Mouse (Mus musculus) liver, adult (tissue): ENCODE data around the gene Prss16.

Source experiments
- GATA4 ChIP-seq: IDR thresholded peaks from 2 replicates; pipeline ENCODE4 v1.6.1; 2014; ENCODE audit warnings: mild to moderate bottlenecking, low read length; ENCODE audit not compliant: insufficient replicate concordance

The Prss16 gene

GRCm38 (mm10) chr13:22026058-22027031 is 16.8 kb upstream of the Prss16 start:
- TF ChIP-seq GATA4: no peak

- no peak for TF ChIP-seq GATA4
These were observed 12.7 kb upstream of the Prss16 start for GRCm38 (mm10) chr13:22022241-22022640.

- TF ChIP-seq GATA4: no peak
These were observed 12.0 kb upstream of the Prss16 start for GRCm38 (mm10) chr13:22021581-22021980.

- no peak for TF ChIP-seq GATA4
These were observed 11.4 kb upstream of the Prss16 start for GRCm38 (mm10) chr13:22020901-22021339.

DNA sequence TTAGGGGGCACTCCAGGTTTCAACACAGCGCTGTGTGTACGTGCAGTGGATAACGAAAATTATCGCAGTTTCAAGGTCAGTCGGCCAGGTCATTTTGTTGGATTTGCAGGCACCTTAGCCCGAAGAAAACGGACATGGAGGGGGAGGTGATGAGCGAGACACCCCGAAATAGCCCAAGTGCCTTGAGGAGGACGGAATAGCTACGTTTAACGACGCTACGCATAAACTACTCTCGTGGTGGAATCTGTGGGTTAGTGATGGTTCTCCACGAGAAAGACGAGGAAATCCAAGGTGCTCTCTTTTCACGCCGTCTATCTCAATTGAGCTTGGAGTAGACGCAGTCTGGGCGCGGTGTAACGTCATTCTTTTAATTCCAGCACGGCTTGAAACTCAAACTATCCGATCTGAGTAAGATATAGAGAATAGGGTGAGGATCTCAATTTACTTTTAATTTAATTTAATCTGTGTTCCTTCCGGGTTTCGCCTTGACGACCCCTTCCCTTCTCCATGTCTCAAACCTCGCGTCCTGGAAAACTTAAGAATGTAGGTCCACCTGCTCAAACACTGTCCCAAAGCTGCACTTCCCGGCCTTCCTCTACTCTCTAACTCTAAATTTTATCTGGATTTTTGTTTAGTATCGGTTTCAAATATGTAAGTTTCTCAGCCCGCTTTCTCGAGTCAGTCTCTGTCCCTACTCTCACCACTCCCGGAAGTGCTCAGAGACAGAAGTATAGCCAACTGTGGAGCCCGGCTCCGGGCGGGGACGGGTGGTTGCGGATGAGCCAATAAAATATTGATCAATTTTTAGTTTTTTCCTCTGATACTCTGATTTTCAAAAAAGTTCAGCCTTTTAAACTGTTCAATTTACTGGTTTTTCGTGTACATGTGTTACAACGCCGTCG is 10.6 kb upstream of the Prss16 start:
- TF ChIP-seq GATA4: no peak

- TF ChIP-seq GATA4: no peak
These were observed 6.2 kb upstream of the Prss16 start for GRCm38 (mm10) chr13:22015479-22016450.

- TF ChIP-seq GATA4: no peak
These were observed 4.9 kb upstream of the Prss16 start for GRCm38 (mm10) chr13:22014411-22014845.

DNA sequence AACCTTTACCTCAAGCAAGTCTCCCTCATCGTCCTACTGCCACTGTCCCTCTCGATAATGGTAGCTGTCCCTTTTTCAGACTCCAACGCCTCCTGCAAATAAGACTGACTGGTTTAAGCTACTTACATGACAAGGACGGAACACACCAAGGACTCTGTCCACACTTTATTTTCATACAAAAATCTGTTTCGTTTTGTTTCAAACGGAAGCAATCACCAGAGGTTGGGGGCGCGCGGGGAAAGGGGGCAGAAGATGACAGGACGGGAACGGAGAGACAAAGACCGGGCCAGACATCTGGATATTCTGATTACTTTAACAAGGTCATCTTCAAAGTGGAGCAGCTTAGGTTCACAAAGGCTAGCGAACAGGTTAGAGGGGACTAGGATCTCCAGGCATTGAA is 4.2 kb upstream of the Prss16 start:
- no peak for TF ChIP-seq GATA4

- TF ChIP-seq GATA4: no peak
These were observed 835 bp downstream of the Prss16 start for GRCm38 (mm10) chr13:22008707-22009106.

GRCm38 (mm10) chr13:22007872-22008271 is 1.7 kb downstream of the Prss16 start:
- TF ChIP-seq GATA4: no peak

GRCm38 (mm10) chr13:22007121-22007510 is 2.4 kb downstream of the Prss16 start:
- no peak for TF ChIP-seq GATA4

- no peak for TF ChIP-seq GATA4
These were observed 3.0 kb downstream of the Prss16 start for GRCm38 (mm10) chr13:22006334-22007120.

GRCm38 (mm10) chr13:22005605-22006333 is 3.8 kb downstream of the Prss16 start:
- no peak for TF ChIP-seq GATA4
